Mouse (Mus musculus) liver, adult 2 months (tissue): ENCODE measurements around the gene Tnc. TPM values are rescaled to one million over a fixed set of nuclear protein-coding genes. Genes with fewer than 3 reads are reported as not detected.

Experiments
- DNase-seq: peaks from one replicate; pipeline ENCODE4 v3.0.0-alpha.2; 2011; ENCODE audit warnings: low read depth, low spot score; ENCODE audit errors: extremely low read depth
- H3K27ac ChIP-seq: fragments of 200-500 bp; replicated peaks from 2 replicates; pipeline ENCODE4 v1.5.1; 2012; ENCODE audit warnings: low read depth, mild to moderate bottlenecking, control low read depth, inconsistent platforms, low read length; ENCODE audit not compliant: insufficient read depth
- H3K27me3 ChIP-seq: fragments of 200-500 bp; 2 replicates; pipeline ENCODE4 v1.6.1; 2012; ENCODE audit warnings: mild to moderate bottlenecking, moderate library complexity, low read length, inconsistent platforms; ENCODE audit not compliant: control insufficient read depth, insufficient read depth
- H3K36me3 ChIP-seq: fragments of 200-500 bp; 2 replicates; pipeline ENCODE4 v1.6.1; 2012; ENCODE audit warnings: low read length, inconsistent platforms; ENCODE audit not compliant: control insufficient read depth, insufficient read depth
- H3K4me1 ChIP-seq: fragments of 200-500 bp; 2 replicates; pipeline ENCODE4 v1.6.1; 2011; ENCODE audit warnings: low read length; ENCODE audit not compliant: control insufficient read depth, insufficient read depth
- H3K4me3 ChIP-seq: fragments of 200-500 bp; 2 replicates; pipeline ENCODE4 v1.5.1; 2011; ENCODE audit warnings: low read depth, mild to moderate bottlenecking, control low read depth, low read length, moderate library complexity; ENCODE audit not compliant: insufficient read depth
- H3K79me2 ChIP-seq: fragments of 200-500 bp; 2 replicates; pipeline ENCODE4 v1.6.1; 2012; ENCODE audit warnings: inconsistent platforms, mild to moderate bottlenecking, low read length, moderate library complexity; ENCODE audit not compliant: control insufficient read depth, insufficient read depth
- H3K9ac ChIP-seq: fragments of 200-500 bp; 2 replicates; pipeline ENCODE4 v1.6.1; 2012; ENCODE audit warnings: low read depth, mild to moderate bottlenecking, control low read depth, inconsistent platforms, low read length
- CTCF ChIP-seq: fragments of 200-500 bp; IDR thresholded peaks from 2 replicates; pipeline ENCODE4 v1.5.1; 2011; ENCODE audit warnings: low read depth, low read length, control low read depth
- POLR2A ChIP-seq: fragments of 200-500 bp; IDR thresholded peaks from 2 replicates; pipeline ENCODE4 v1.6.1; 2011; ENCODE audit warnings: low read length, control low read depth; ENCODE audit not compliant: insufficient read depth; ENCODE audit errors: extremely low read depth
- WGBS: fragments of 180-500 bp; shearing (Covaris S2); methylation state at CpG from one replicate; pipeline ENCODE4 v1.1.7; 2018; 5-methylcytosine and 5-hydroxymethylcytosine counted together
- polyA plus RNA-seq: library from polyadenylated mRNA; depleted of rRNA; stranded (reverse); fragments of >200 nt; gene quantifications from 2 replicates; pipeline ENCODE4 v1.2.3, GENCODE M21; 2012
- total RNA-seq: library from RNA; depleted of rRNA; stranded (reverse); fragments of >200 nt; gene quantifications from 2 replicates; pipeline ENCODE4 v1.2.3, GENCODE M21; 2014

Tnc gene
- total and polyA plus RNA-seq, 2 experiments, result 0.24 to 0.37 TPM

DNA sequence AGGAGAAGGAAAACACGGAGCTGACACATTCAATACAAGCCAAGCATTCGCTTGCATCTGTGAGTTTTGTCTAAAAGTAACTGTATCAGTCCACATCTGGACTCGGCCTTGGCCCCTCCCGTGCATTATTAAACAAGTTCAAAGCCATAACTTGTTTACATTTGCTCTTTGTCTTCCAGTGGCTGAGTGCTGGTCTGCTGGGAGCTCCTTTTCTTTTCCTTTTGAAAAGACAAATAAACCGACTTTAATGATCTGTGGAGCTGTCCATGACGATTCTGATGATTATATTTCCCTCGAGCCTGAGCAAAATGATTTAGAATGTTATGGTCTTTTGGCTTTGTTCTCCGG lies 63.7 kb downstream of the Tnc start:
- H3K9ac ChIP-seq, result no peak overlapping the region
- H3K27ac ChIP-seq, result no peak overlapping the region
- no peak for TF ChIP-seq CTCF
- no peak for TF ChIP-seq POLR2A
- H3K36me3 ChIP-seq, result no peaks in the 10 kb centered on the region
- peaks cover 3% of the 10 kb centered on the region; the same call in 1 of the 2 replicates for H3K27me3 ChIP-seq
- 38% methylated on average over 8 of the region's 8 CpGs for WGBS
- DNase-seq, result no peak
- no peak overlapping the region for H3K4me3 ChIP-seq
- no peaks in the 10 kb centered on the region; the same call in 1 of the 2 replicates for H3K4me1 ChIP-seq
- no peaks in the 10 kb centered on the region for H3K79me2 ChIP-seq

DNA sequence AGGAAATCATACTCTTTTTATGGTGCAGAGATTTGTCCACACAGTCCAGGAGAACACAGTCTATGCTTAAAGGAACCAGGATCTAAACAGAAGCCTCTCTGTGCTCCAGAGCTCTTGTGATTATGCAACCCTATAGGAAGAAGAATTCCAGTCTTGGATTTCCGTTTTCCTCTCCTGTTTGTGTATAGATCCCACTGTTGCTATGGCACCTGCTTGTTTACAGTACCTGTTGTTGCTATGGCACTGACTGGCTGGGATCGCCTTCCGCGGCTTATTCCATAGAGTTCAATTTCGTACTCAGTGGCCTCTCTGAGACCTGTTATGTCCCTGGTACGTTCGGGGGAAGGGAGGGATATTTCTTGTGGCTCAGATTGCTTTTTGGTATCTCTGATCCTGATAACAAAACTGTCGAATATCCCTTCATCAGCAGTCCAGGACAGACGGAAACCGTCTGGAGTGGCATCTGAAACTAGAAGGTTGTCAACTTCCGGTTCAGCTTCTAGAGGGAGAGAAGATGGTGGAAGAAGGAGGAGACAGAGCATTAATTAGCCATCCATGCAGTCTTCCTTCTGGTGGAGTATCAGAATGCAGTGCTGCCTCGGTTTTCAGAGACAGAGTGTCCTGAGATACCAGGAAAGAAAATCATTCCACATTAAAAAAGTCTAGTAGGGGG lies 64.3 kb downstream of the Tnc start:
- no peaks in the 10 kb centered on the region for H3K79me2 ChIP-seq
- TF ChIP-seq CTCF, result no peak
- no peak for TF ChIP-seq POLR2A
- 40% methylated on average over 12 of the region's 12 CpGs for WGBS
- H3K36me3 ChIP-seq, result no peaks in the 10 kb centered on the region
- no peak overlapping the region for H3K9ac ChIP-seq
- no peak overlapping the region for H3K4me3 ChIP-seq
- H3K27me3 ChIP-seq, result peaks cover 3% of the 10 kb centered on the region; the same call in 1 of the 2 replicates
- no peak overlapping the region for H3K27ac ChIP-seq
- DNase-seq, result no peak
- no peaks in the 10 kb centered on the region; the same call in 1 of the 2 replicates for H3K4me1 ChIP-seq

DNA sequence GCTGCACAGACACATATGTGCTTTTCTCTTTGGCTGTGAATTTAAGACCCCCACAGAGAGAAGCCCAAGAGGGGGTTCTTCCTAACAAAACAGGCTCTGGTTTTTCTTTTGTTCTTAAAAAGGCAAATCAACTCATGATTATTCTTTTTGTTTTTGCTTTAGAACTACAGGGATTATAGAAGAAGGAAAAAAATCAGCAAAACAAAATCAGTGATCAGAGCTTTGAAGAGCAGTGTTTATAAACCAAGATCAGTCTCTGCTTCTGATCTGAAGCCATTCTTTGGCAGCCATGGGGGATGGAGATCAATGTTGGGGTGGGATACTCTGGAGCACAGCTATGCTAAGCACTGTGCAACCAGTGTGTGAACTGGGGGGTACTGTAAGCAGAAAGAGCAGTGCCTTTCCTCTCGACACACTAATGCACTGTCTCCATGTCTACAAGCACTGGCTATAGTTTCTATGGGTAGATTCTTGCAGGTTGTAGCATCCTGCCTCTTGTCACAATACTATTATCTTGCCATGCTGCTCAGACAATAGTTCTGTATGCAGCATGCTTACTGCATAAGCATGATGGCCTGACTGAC lies 66.5 kb downstream of the Tnc start:
- 71% methylated on average over 1 of the region's 1 CpGs for WGBS
- TF ChIP-seq POLR2A (no peak), CTCF (no peak)
- peaks cover 3% of the 10 kb centered on the region; the same call in 1 of the 2 replicates for H3K27me3 ChIP-seq
- no peaks in the 10 kb centered on the region for H3K36me3 ChIP-seq
- no peak overlapping the region for H3K4me3 ChIP-seq
- H3K9ac ChIP-seq, result no peak overlapping the region
- no peak for DNase-seq
- H3K79me2 ChIP-seq, result no peaks in the 10 kb centered on the region
- H3K27ac ChIP-seq, result no peak overlapping the region
- H3K4me1 ChIP-seq, result no peaks in the 10 kb centered on the region

DNA sequence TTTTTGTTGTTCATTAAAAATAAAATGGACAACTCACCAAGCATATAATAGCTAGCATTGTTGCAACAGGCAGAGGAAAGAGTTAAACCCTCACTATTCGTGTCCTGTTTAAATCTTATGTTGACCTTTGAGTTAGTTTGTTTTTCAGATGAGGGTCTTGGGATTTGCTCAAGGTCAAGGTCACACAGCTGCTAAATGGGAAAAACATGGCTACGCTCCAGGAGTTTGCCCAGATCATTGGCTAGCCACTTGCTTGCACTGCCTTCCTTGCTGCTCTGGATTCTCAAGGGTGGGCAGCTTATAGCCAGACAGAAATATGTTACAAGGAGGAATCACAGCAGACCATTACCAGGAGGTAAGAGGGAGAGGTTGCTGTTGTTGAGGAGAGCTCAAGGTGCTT lies 67.2 kb downstream of the Tnc start:
- WGBS, result 41% methylated on average over 2 of the region's 2 CpGs
- no peaks in the 10 kb centered on the region for H3K79me2 ChIP-seq
- peaks cover 3% of the 10 kb centered on the region; the same call in 1 of the 2 replicates for H3K27me3 ChIP-seq
- H3K36me3 ChIP-seq, result no peaks in the 10 kb centered on the region
- no peak overlapping the region for H3K27ac ChIP-seq
- H3K9ac ChIP-seq, result no peak overlapping the region
- TF ChIP-seq POLR2A, result no peak
- no peak for TF ChIP-seq CTCF
- H3K4me1 ChIP-seq, result no peaks in the 10 kb centered on the region
- H3K4me3 ChIP-seq, result no peak overlapping the region
- DNase-seq, result no peak

DNA sequence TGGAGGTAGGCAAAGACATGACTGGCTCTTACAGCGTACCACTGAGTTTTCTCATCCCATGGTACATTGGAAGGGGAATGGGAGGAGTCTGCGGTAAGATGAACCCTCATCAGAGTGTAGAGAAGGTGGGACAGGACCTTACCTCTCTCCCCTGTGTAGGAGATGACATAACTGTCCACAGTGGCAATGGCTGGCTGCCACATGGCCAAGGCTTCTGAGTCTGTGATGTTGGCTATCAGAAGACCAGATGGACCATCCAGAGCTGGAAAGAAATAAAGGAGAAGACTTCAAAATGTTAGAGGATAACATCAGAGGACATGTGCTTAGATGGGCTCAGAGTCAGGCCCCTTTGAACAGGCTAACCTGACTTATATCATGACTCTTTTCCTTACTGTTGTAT lies 74.3 kb downstream of the Tnc start:
- DNase-seq, result no peak
- H3K27ac ChIP-seq, result no peak overlapping the region
- no peaks in the 10 kb centered on the region for H3K4me1 ChIP-seq
- no peaks in the 10 kb centered on the region for H3K36me3 ChIP-seq
- no peaks in the 10 kb centered on the region for H3K27me3 ChIP-seq
- no peaks in the 10 kb centered on the region for H3K79me2 ChIP-seq
- H3K4me3 ChIP-seq, result no peak overlapping the region
- no peak overlapping the region for H3K9ac ChIP-seq
- 93% methylated on average over 2 of the region's 2 CpGs for WGBS
- TF ChIP-seq POLR2A (no peak), CTCF (no peak)

DNA sequence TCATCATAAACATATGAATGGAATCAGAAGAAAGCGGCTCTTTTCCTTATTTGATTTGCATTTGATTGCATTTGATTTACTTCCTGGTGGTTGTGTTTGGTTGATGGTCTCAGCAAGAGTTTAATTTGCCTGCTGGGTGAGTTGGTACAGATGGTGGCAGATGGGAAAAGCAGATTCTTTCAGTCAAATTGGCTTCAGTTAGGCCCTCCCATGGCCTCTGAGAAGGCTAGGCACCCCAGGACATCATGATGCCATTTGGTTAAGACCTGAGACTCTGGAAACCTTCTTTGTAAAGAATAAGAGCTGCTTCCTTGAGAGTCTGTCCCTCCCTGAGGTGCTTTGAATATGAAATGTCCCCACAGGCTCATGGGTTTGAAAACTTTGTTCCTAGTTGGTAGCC lies 75.1 kb downstream of the Tnc start:
- TF ChIP-seq CTCF, result no peak
- TF ChIP-seq POLR2A, result no peak
- no peaks in the 10 kb centered on the region for H3K36me3 ChIP-seq
- no peak overlapping the region for H3K27ac ChIP-seq
- H3K79me2 ChIP-seq, result no peaks in the 10 kb centered on the region
- WGBS, result 92% methylated on average over 1 of the region's 1 CpGs
- no peak overlapping the region for H3K4me3 ChIP-seq
- no peaks in the 10 kb centered on the region for H3K4me1 ChIP-seq
- no peaks in the 10 kb centered on the region for H3K27me3 ChIP-seq
- DNase-seq, result no peak
- no peak overlapping the region for H3K9ac ChIP-seq
